8 mouse cellular contexts compared by ENCODE assay signal in the genomic region with DNA sequence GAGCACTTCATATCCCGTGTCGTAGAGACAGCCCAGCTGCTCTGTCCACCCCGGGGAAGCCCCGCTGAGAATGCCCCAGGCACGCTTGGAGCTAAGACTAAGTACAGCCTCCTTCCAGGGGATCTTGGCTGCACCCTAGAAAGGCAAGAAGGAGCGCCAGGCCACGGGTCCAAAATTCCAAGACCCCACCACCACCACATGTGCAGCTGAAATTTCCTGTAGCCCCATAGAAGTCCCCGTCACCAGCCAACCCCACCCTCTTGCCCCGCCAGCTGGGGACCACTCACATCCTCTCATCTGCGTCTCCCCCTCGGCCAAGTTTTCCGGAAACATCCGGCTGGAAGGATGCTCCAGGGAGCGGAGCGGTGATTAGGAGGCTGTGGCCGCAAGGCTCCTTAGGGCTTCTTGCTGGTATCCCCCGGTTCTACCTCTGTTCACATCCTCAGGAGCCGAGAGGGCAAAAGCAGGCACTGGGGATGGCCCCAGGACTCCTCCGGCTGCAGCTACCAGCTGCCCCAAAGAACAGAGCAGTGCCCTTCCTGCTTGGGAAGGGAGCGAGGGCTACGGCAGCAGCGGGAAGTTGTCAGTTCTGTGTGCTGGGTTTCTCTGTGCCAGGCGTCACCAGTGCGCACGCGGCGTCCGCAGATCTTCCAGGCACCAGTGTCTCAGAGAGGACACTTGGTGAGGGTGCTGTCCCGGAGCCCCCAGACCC. TPM values are rescaled to one million over a fixed set of nuclear protein-coding genes. Genes with fewer than 3 reads are reported as not detected.
DNase-seq lines count a peak whose midpoint lies in the region; ATAC-seq lines count a peak whose summit lies in the region.

No protein-coding gene starts in this region.

- peak overlapping the region; percentile 21 for H3K4me3 ChIP-seq in forebrain, embryonic 14.5 days (ENCODE audit: low read depth, low read length)
- H3K4me3 ChIP-seq in liver, embryonic 13.5 days (replicated peaks), result peak overlapping the region; percentile 38
- peak overlapping the region; percentile 22 for H3K4me3 ChIP-seq in neural tube, embryonic 11.5 days (ENCODE audit: low read depth, low read length)

- 20% methylated on average over 29 of the region's 29 CpGs for WGBS in forebrain, embryonic 14.5 days
- 21% methylated on average over 29 of the region's 29 CpGs for WGBS in liver, embryonic 13.5 days (ENCODE audit: insufficient replicate concordance)
- whole genome bisulfite sequencing in neural tube, embryonic 11.5 days, result 5% methylated on average over 29 of the region's 29 CpGs

- intact Hi-C loops in heart, postnatal 36 days (cut with DNase I), result loop anchor here (2.0 to 5.0 kb wide), 4 partner anchors 15 to 215 kb away; no protein-coding TSS in a partner anchor

- peak overlapping the region; percentile 59 for H3K9ac ChIP-seq in forebrain, embryonic 14.5 days (ENCODE audit: low read length)
- peak overlapping the region; percentile 50 for H3K9ac ChIP-seq in liver, embryonic 13.5 days
- H3K9ac ChIP-seq in neural tube, embryonic 11.5 days (ENCODE audit: low read length), result peak overlapping the region; percentile 54

- no peaks in the 10 kb centered on the region for H3K9me3 ChIP-seq in forebrain, embryonic 14.5 days (replicated peaks; ENCODE audit: control insufficient read depth, low read length)
- no peaks in the 10 kb centered on the region for H3K9me3 ChIP-seq in liver, embryonic 13.5 days (replicated peaks)
- H3K9me3 ChIP-seq in neural tube, embryonic 11.5 days (ENCODE audit: control insufficient read depth, low read length), result no peaks in the 10 kb centered on the region

- H3K4me1 ChIP-seq in forebrain, embryonic 14.5 days (ENCODE audit: control insufficient read depth, insufficient read depth, low read length), result peaks cover 42% of the 10 kb centered on the region
- H3K4me1 ChIP-seq in liver, embryonic 13.5 days (replicated peaks), result peaks cover 78% of the 10 kb centered on the region
- peaks cover 50% of the 10 kb centered on the region for H3K4me1 ChIP-seq in neural tube, embryonic 11.5 days (ENCODE audit: control insufficient read depth, insufficient read depth, low read length)

- no peak for ATAC-seq in CD4-positive, CD25-positive, alpha-beta regulatory T cell, adult 4 months
- peak; percentile 16; the same call in 1 of the 2 replicates for ATAC-seq in forebrain, embryonic 14.5 days
- no peak for ATAC-seq in liver, embryonic 13.5 days (ENCODE audit: low read depth)
- 0 out of 2 replicates have a peak, but pooled peaks have one; percentile 13 for ATAC-seq in neural tube, embryonic 11.5 days (ENCODE audit: insufficient read depth, low FRiP score, low TSS enrichment)

- peak; percentile 24 for DNase-seq in CD4-positive, CD25-positive, alpha-beta regulatory T cell, adult 2 months (ENCODE audit: low read depth, low spot score)
- DNase-seq in B cell, adult 2 months, result peak; percentile 27 to 39
- DNase-seq in forebrain, embryonic 14.5 days (ENCODE audit: low spot score), result peak; percentile 44
- peak; percentile 55 to 70 for DNase-seq in heart, postnatal 36 days
- DNase-seq in liver, embryonic 13.5 days, result no peak
- DNase-seq in neural tube, embryonic 11.5 days (ENCODE audit: low spot score), result peak; percentile 53
- DNase-seq in ovary, adult 18-20 months (ENCODE audit: low spot score), result no peak

- H3K36me3 ChIP-seq in forebrain, embryonic 14.5 days (ENCODE audit: control insufficient read depth, insufficient read depth, low read length), result peaks cover 31% of the 10 kb centered on the region
- H3K36me3 ChIP-seq in liver, embryonic 13.5 days, result peaks cover 6% of the 10 kb centered on the region; the same call in 1 of the 2 replicates
- no peaks in the 10 kb centered on the region; the same call in 1 of the 2 replicates for H3K36me3 ChIP-seq in neural tube, embryonic 11.5 days (ENCODE audit: control insufficient read depth, insufficient read depth, low read length)

- H3K4me2 ChIP-seq in forebrain, embryonic 14.5 days (ENCODE audit: low read length), result peak overlapping the region; percentile 55
- H3K4me2 ChIP-seq in liver, embryonic 13.5 days, result peak overlapping the region; percentile 57
- H3K4me2 ChIP-seq in neural tube, embryonic 11.5 days (ENCODE audit: low read depth), result peak overlapping the region; percentile 28

- H3K27ac ChIP-seq in forebrain, embryonic 14.5 days (ENCODE audit: low read depth, low read length), result peak overlapping the region; percentile 63
- H3K27ac ChIP-seq in liver, embryonic 13.5 days, result no peak overlapping the region
- peak overlapping the region; percentile 68 for H3K27ac ChIP-seq in neural tube, embryonic 11.5 days (ENCODE audit: low read depth, low read length)

- no peaks in the 10 kb centered on the region for H3K27me3 ChIP-seq in forebrain, embryonic 14.5 days (replicated peaks; ENCODE audit: control insufficient read depth, insufficient read depth, low read length)
- peaks cover 30% of the 10 kb centered on the region for H3K27me3 ChIP-seq in liver, embryonic 13.5 days
- H3K27me3 ChIP-seq in neural tube, embryonic 11.5 days (ENCODE audit: control insufficient read depth, insufficient read depth, low read length), result no peaks in the 10 kb centered on the region; the same call in 1 of the 2 replicates

RNA-seq across cellular contexts. Expression of gene Rflna, which starts 54.7 kb away (rescaled TPM):
- polyA plus RNA-seq in CD4-positive, CD25-positive, alpha-beta regulatory T cell, adult 4 months (2017; shearing (Covaris generic)), result not detected
- 3.2 and 3.5 TPM in 2 replicates for polyA plus RNA-seq in forebrain, embryonic 14.5 days (2014; fragmentation: Nextera tagmentation; extraction: Ambion mirVana)
- under 1 TPM in 1 of 2 experiments, not detected in 1; 0.47 TPM for total RNA-seq in heart, postnatal 36 days (2021)
- polyA plus RNA-seq in liver, embryonic 13.5 days (2015; fragmentation: Nextera tagmentation; extraction: Ambion mirVana), result 0.27 and 0.32 TPM in 2 replicates
- polyA plus RNA-seq in neural tube, embryonic 11.5 days (2014; fragmentation: Nextera tagmentation; extraction: Ambion mirVana), result 7.7 and 8.6 TPM in 2 replicates

Comparison
In these comparisons a context has a peak if more than half of its experiments do, and no peak if none do; other contexts are left out.
1. DNase-seq: peak in CD4-positive, CD25-positive, alpha-beta regulatory T cell, adult 2 months (single experiment), B cell, adult 2 months (2 of 2), forebrain, embryonic 14.5 days (single experiment), heart, postnatal 36 days (2 of 2) and neural tube, embryonic 11.5 days (single experiment); none in liver, embryonic 13.5 days (single experiment) and ovary, adult 18-20 months (single experiment).
2. ATAC-seq: peak in forebrain, embryonic 14.5 days (single experiment) and neural tube, embryonic 11.5 days (single experiment); none in CD4-positive, CD25-positive, alpha-beta regulatory T cell, adult 4 months (single experiment) and liver, embryonic 13.5 days (single experiment).
3. Peak in every context shown above with its lines, with median percentiles within 50 percentile points of each other: H3K4me2 ChIP-seq, H3K4me3 ChIP-seq and H3K9ac ChIP-seq.